Mouse (Mus musculus): ENCODE results near the gene Cth. TPM values are rescaled to one million over a fixed set of nuclear protein-coding genes. Genes with fewer than 3 reads are reported as not detected.
"Not testable (repeated sequence)": the region's sequence is repeated elsewhere in the genome, so short reads cannot be mapped to it uniquely, and the experiment has no call there.

Cth gene
- polyA plus RNA-seq, 1 experiment from 2014 or later, result 1.6 TPM

- peak overlapping the region; percentile 98 to 99 for H3K27ac ChIP-seq (replicated peaks in 1 of 2; ENCODE audit: control insufficient read depth in 1 of 2, insufficient read depth in 1 of 2, low read depth in 2 of 2, low read length in 2 of 2)
- H3K4me2 ChIP-seq (ENCODE audit: low read length), result peak overlapping the region; percentile 93
- H3K4me3 ChIP-seq (ENCODE audit: control insufficient read depth in 1 of 2, insufficient read depth in 1 of 2, low read depth in 1 of 2, low read length in 2 of 2), result peak overlapping the region; percentile 80 to 84
- no peaks in the 10 kb centered on the region for H3K27me3 ChIP-seq (ENCODE audit: control insufficient read depth, insufficient read depth, low read length)
- ATAC-seq (ENCODE audit: insufficient number of reproducible peaks, insufficient read depth, low FRiP score, low read depth), result peak; percentile 65
- H3K9ac ChIP-seq (ENCODE audit: low read length), result peak overlapping the region; percentile 93
- under 1% methylated on average over 77 of the region's 93 CpGs for WGBS
- no peaks in the 10 kb centered on the region for H3K9me3 ChIP-seq (ENCODE audit: control insufficient read depth, low read length)
- H3K36me3 ChIP-seq (ENCODE audit: control insufficient read depth, insufficient read depth, low read length), result peaks cover 7% of the 10 kb centered on the region
- peaks cover 0 to 11% of the 10 kb centered on the region in 2 experiments; a peak in 2 of 4 replicates for H3K4me1 ChIP-seq (ENCODE audit: control insufficient read depth in 2 of 2, insufficient read depth in 2 of 2, low read length in 2 of 2)
These were observed 22.8 kb upstream of the Cth start for GRCm38 (mm10) chr3:157947383-157948280.

DNA sequence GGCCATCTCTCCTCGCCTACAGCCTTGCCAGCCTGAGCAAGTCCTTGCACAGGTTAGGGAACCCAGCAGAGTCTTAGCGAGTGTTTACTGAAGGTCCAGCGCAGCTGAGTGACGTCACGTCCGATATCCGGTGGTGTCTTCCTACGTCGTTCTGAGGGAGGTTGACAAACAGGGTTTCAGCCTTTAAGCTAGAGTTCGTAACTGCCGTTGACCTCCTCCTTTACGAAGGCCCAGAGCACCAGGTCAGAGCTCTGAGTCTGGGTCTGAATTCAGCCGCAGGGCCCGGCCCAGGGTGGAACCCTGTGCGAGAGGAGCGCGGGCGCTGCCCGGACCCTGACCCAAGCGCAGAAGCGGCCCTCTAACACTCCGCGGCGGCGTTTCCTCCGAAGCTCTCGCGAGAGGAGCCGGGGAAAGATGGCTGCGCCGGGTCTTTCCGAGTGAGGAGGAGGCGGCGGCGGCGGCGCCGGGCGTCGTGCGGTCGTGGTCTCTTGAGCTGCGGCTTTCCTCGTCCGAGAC lies 22.0 kb upstream of the Cth start, which contains the start of gene Ankrd13c:
Gene Ankrd13c, plus strand, starts transcription at position 397 of the 516 bp plus-strand sequence.
- Histone ChIP-seq H3K9ac (ENCODE audit: low read length) (peak within 1 kb of the TSS; percentile 93), H3K4me1 (ENCODE audit: control insufficient read depth in 2 of 2, insufficient read depth in 2 of 2, low read length in 2 of 2) (peaks cover 0 to 11% of the 10 kb centered on the region in 2 experiments; a peak in 2 of 4 replicates), H3K9me3 (ENCODE audit: control insufficient read depth, low read length) (no peaks in the 10 kb centered on the region), H3K27me3 (ENCODE audit: control insufficient read depth, insufficient read depth, low read length) (no peaks in the 10 kb centered on the region), H3K4me2 (ENCODE audit: low read length) (peak within 1 kb of the TSS; percentile 93), H3K27ac (replicated peaks in 1 of 2; ENCODE audit: control insufficient read depth in 1 of 2, insufficient read depth in 1 of 2, low read depth in 2 of 2, low read length in 2 of 2) (peak within 1 kb of the TSS; percentile 98 to 99), H3K36me3 (ENCODE audit: control insufficient read depth, insufficient read depth, low read length) (peaks cover 7% of the 10 kb centered on the region), H3K4me3 (ENCODE audit: control insufficient read depth in 1 of 2, insufficient read depth in 1 of 2, low read depth in 1 of 2, low read length in 2 of 2) (peak within 1 kb of the TSS; percentile 80 to 84)
- WGBS, result 0% methylated on average over 45 of the region's 45 CpGs
- peak; percentile 95 for ATAC-seq (ENCODE audit: insufficient number of reproducible peaks, insufficient read depth, low FRiP score, low read depth)

DNA sequence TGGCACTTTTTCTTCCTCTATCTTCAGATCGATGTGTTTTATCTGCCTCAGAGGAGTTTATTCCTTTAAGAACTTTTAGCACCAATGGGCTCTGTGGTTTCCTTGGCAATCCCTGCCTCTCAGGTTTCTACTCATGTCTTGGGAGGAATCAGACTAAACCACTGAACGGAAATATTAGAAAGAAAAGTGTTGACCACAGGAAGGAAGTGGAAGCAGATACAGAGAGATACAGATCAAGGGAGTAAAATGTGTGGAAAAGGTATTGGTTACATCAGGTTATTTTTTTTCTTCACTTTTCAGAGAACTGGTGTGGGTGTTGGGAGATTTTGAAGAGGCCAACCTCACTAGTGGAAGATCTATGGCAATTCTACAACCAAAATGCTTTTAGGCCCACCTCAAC lies 13.7 kb upstream of the Cth start:
- ATAC-seq (ENCODE audit: insufficient number of reproducible peaks, insufficient read depth, low FRiP score, low read depth), result no peak
- no peaks in the 10 kb centered on the region for H3K36me3 ChIP-seq (ENCODE audit: control insufficient read depth, insufficient read depth, low read length)
- H3K9ac ChIP-seq (ENCODE audit: low read length), result no peak overlapping the region
- H3K4me2 ChIP-seq (ENCODE audit: low read length), result no peak overlapping the region
- H3K27ac ChIP-seq (replicated peaks in 1 of 2; ENCODE audit: control insufficient read depth in 1 of 2, insufficient read depth in 1 of 2, low read depth in 2 of 2, low read length in 2 of 2), result no peak overlapping the region
- no peaks in the 10 kb centered on the region for H3K4me1 ChIP-seq (ENCODE audit: control insufficient read depth in 2 of 2, insufficient read depth in 2 of 2, low read length in 2 of 2)
- H3K27me3 ChIP-seq (ENCODE audit: control insufficient read depth, insufficient read depth, low read length), result no peaks in the 10 kb centered on the region
- no peaks in the 10 kb centered on the region for H3K9me3 ChIP-seq (ENCODE audit: control insufficient read depth, low read length)
- no peak overlapping the region for H3K4me3 ChIP-seq (ENCODE audit: control insufficient read depth in 1 of 2, insufficient read depth in 1 of 2, low read depth in 1 of 2, low read length in 2 of 2)
- 63% methylated on average over 2 of the region's 2 CpGs for WGBS

DNA sequence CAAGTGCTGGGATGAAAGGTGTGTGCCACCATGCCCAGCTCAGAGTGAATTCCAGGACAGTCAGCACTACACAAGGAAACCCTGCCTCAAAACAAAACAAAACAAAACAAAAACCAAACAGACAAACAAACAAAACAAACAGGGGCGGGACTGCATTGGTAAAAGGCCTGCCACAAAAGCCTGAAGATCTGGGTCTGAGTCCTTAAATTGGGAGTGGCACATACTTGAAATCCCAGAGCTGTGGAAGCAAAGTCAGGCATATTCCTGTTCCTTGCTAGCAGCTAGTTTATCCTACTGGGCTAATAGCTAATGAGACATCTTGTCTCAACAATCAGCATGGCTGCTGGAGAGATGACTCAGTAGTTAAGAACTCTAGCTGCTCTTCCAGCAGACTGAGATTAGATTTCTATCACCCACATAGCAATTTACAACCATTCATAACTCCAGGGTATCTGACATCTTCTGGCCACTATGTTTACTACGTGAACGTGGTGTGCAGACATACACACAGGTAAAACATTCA lies 9.5 kb upstream of the Cth start:
- no peak overlapping the region for H3K4me3 ChIP-seq (ENCODE audit: control insufficient read depth in 1 of 2, insufficient read depth in 1 of 2, low read depth in 1 of 2, low read length in 2 of 2)
- no peaks in the 10 kb centered on the region for H3K27me3 ChIP-seq (ENCODE audit: control insufficient read depth, insufficient read depth, low read length)
- no peaks in the 10 kb centered on the region for H3K36me3 ChIP-seq (ENCODE audit: control insufficient read depth, insufficient read depth, low read length)
- H3K9ac ChIP-seq (ENCODE audit: low read length), result no peak overlapping the region
- no peak overlapping the region for H3K4me2 ChIP-seq (ENCODE audit: low read length)
- 74% methylated on average over 3 of the region's 3 CpGs for WGBS
- ATAC-seq (ENCODE audit: insufficient number of reproducible peaks, insufficient read depth, low FRiP score, low read depth), result no peak
- H3K9me3 ChIP-seq (ENCODE audit: control insufficient read depth, low read length), result no peaks in the 10 kb centered on the region
- no peak overlapping the region for H3K27ac ChIP-seq (replicated peaks in 1 of 2; ENCODE audit: control insufficient read depth in 1 of 2, insufficient read depth in 1 of 2, low read depth in 2 of 2, low read length in 2 of 2)
- H3K4me1 ChIP-seq (ENCODE audit: control insufficient read depth in 2 of 2, insufficient read depth in 2 of 2, low read length in 2 of 2), result no peaks in the 10 kb centered on the region

DNA sequence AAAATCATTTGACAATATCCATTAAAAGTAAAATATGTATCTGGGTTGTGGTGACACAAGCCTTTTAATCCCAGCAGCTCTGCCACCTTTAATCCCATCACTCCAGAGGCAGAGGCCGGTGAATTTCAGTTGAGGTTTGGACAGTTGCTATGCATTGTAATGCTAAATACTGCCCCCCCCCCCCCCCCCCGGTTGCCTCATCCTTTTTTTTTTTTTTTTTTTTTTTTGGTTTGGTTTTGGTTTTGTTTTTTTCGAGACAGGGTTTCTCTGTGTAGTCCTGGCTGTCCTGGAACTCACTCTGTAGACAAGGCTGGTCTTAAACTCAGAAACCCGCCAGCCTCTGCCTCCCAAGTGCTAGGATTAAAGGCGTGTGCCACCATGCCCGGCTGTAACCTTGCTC lies 8.3 kb upstream of the Cth start:
- not testable (repeated sequence) for H3K9ac ChIP-seq (ENCODE audit: low read length); ATAC-seq (ENCODE audit: insufficient number of reproducible peaks, insufficient read depth, low FRiP score, low read depth); H3K4me2 ChIP-seq (ENCODE audit: low read length); H3K27ac ChIP-seq (replicated peaks in 1 of 2; ENCODE audit: control insufficient read depth in 1 of 2, insufficient read depth in 1 of 2, low read depth in 2 of 2, low read length in 2 of 2); H3K4me1 ChIP-seq (ENCODE audit: control insufficient read depth in 2 of 2, insufficient read depth in 2 of 2, low read length in 2 of 2); H3K4me3 ChIP-seq (ENCODE audit: control insufficient read depth in 1 of 2, insufficient read depth in 1 of 2, low read depth in 1 of 2, low read length in 2 of 2); H3K27me3 ChIP-seq (ENCODE audit: control insufficient read depth, insufficient read depth, low read length); H3K36me3 ChIP-seq (ENCODE audit: control insufficient read depth, insufficient read depth, low read length); H3K9me3 ChIP-seq (ENCODE audit: control insufficient read depth, low read length)
- 62% methylated on average over 5 of the region's 6 CpGs for WGBS

DNA sequence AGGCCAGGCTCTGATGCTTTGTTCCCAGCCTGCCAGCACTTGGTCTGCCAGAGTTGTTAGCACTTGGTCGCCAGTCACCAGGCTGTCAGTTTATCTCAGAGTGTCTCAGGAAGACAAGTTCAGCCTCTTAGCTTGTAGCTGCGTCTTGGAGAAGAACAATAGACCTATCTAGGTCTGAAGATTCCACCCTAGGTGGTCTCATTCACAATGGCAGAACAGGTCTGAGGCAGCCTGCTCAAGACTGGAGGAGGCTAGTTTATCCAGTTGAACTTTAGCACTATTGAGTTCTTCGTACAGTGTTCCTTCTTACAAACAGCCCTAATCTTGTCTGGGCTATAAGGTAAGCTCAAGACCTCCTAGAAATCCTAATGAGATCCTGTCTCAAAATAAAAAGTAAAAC lies 7.2 kb upstream of the Cth start:
- Histone ChIP-seq H3K27ac (replicated peaks in 1 of 2; ENCODE audit: control insufficient read depth in 1 of 2, insufficient read depth in 1 of 2, low read depth in 2 of 2, low read length in 2 of 2) (no peak overlapping the region), H3K4me2 (ENCODE audit: low read length) (no peak overlapping the region), H3K4me3 (ENCODE audit: control insufficient read depth in 1 of 2, insufficient read depth in 1 of 2, low read depth in 1 of 2, low read length in 2 of 2) (no peak overlapping the region), H3K9ac (ENCODE audit: low read length) (no peak overlapping the region), H3K36me3 (ENCODE audit: control insufficient read depth, insufficient read depth, low read length) (no peaks in the 10 kb centered on the region), H3K4me1 (ENCODE audit: control insufficient read depth in 2 of 2, insufficient read depth in 2 of 2, low read length in 2 of 2) (no peaks in the 10 kb centered on the region), H3K27me3 (ENCODE audit: control insufficient read depth, insufficient read depth, low read length) (no peaks in the 10 kb centered on the region), H3K9me3 (ENCODE audit: control insufficient read depth, low read length) (no peaks in the 10 kb centered on the region)
- no peak for ATAC-seq (ENCODE audit: insufficient number of reproducible peaks, insufficient read depth, low FRiP score, low read depth)
- 40% methylated on average over 3 of the region's 3 CpGs for WGBS

- Histone ChIP-seq H3K4me2 (ENCODE audit: low read length) (no peak overlapping the region), H3K4me3 (ENCODE audit: control insufficient read depth in 1 of 2, insufficient read depth in 1 of 2, low read depth in 1 of 2, low read length in 2 of 2) (no peak overlapping the region), H3K27ac (replicated peaks in 1 of 2; ENCODE audit: control insufficient read depth in 1 of 2, insufficient read depth in 1 of 2, low read depth in 2 of 2, low read length in 2 of 2) (no peak overlapping the region), H3K4me1 (ENCODE audit: control insufficient read depth in 2 of 2, insufficient read depth in 2 of 2, low read length in 2 of 2) (no peaks in the 10 kb centered on the region), H3K36me3 (ENCODE audit: control insufficient read depth, insufficient read depth, low read length) (no peaks in the 10 kb centered on the region), H3K9ac (ENCODE audit: low read length) (no peak overlapping the region), H3K27me3 (ENCODE audit: control insufficient read depth, insufficient read depth, low read length) (no peaks in the 10 kb centered on the region), H3K9me3 (ENCODE audit: control insufficient read depth, low read length) (no peaks in the 10 kb centered on the region)
- 56% methylated on average over 3 of the region's 3 CpGs for WGBS
- ATAC-seq (ENCODE audit: insufficient number of reproducible peaks, insufficient read depth, low FRiP score, low read depth), result no peak
These were observed 6.7 kb upstream of the Cth start for GRCm38 (mm10) chr3:157931592-157931991.
